Mouse (Mus musculus) liver, embryonic 11.5 days (tissue): ENCODE data around the gene Tbx4. TPM values are rescaled to one million over a fixed set of nuclear protein-coding genes. Genes with fewer than 3 reads are reported as not detected.

Source experiments
- ATAC-seq: fragments of 200-750 bp; cut with Nextera tagmentation; replicated peaks from 2 replicates; pipeline ENCODE4 v1.8.0; 2017; ENCODE audit warnings: moderate number of reproducible peaks, mild to moderate bottlenecking, moderate TSS enrichment, moderate library complexity; ENCODE audit not compliant: low FRiP score
- DNase-seq: peaks from one replicate; pipeline ENCODE4 v3.0.0-alpha.2; 2017; ENCODE audit warnings: low spot score
- H3K27ac ChIP-seq: fragments of 300-500 bp; sonication (generic); 2 replicates; pipeline ENCODE4 v1.5.1; 2014; ENCODE audit warnings: mild to moderate bottlenecking, low read depth, low read length, control low read depth
- H3K27me3 ChIP-seq: fragments of 300-500 bp; sonication (generic); replicated peaks from 2 replicates; pipeline ENCODE4 v1.6.1; 2014; ENCODE audit warnings: low read length, mixed read lengths; ENCODE audit not compliant: control insufficient read depth, insufficient read depth
- H3K36me3 ChIP-seq: fragments of 300-500 bp; sonication (generic); 2 replicates; pipeline ENCODE4 v1.6.1; 2014; ENCODE audit warnings: mild to moderate bottlenecking, low read length, moderate library complexity, mixed read lengths; ENCODE audit not compliant: control insufficient read depth, insufficient read depth
- H3K4me1 ChIP-seq: fragments of 300-500 bp; sonication (generic); replicated peaks from 2 replicates; pipeline ENCODE4 v1.6.1; 2014; ENCODE audit warnings: low read length, mixed read lengths; ENCODE audit not compliant: control insufficient read depth, insufficient read depth
- H3K4me2 ChIP-seq: fragments of 300-500 bp; sonication (generic); 2 replicates; pipeline ENCODE4 v1.6.1; 2014; ENCODE audit warnings: mild to moderate bottlenecking, control low read depth, moderate library complexity
- H3K4me3 ChIP-seq: fragments of 300-500 bp; sonication (generic); 2 replicates; pipeline ENCODE4 v1.5.1; 2014; ENCODE audit warnings: low read depth, low read length, control low read depth
- H3K9ac ChIP-seq: fragments of 300-500 bp; sonication (generic); 2 replicates; pipeline ENCODE4 v1.6.1; 2014; ENCODE audit warnings: low read depth, low read length, control low read depth
- H3K9me3 ChIP-seq: fragments of 300-500 bp; sonication (generic); 2 replicates; pipeline ENCODE4 v1.6.1; 2016; ENCODE audit warnings: low read length, inconsistent platforms, mixed read lengths; ENCODE audit not compliant: control insufficient read depth
- WGBS: fragments of 180-500 bp; shearing (Covaris S2); extraction: QIAGEN DNeasy Blood & Tissue Kit; methylation state at CpG from one replicate; pipeline ENCODE4 v1.1.7; 2014; 5-methylcytosine and 5-hydroxymethylcytosine counted together
- polyA plus RNA-seq: library from polyadenylated mRNA; unstranded; fragments of >200 nt; fragmentation: Nextera tagmentation; extraction: Ambion mirVana; gene quantifications from 2 replicates; pipeline ENCODE4 v1.2.1, GENCODE M21; 2014

Gene Tbx4
- polyA plus RNA-seq, 1 experiment from 2014 or later: 0.86 TPM

DNA sequence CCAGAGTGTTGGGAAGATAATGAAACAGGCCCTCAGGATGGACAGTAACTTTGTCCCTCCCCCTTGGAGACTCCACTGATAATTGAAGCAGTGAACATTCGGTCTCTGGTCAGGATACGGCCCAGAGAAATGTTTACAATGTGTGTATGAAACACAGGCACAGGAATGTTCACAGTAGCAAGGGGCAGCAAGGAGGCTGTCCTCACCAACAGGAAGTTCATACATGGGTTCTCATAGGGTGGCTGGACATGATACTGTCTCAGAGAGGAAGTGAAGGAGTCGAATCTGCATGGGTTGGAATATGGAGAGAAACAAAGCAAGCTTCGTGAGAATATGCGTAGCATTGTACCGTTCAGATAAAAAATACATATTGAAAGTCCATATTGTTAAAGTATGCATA is 74.1 kb downstream of the Tbx4 start:
- Histone ChIP-seq H3K4me2 (no peak overlapping the region), H3K36me3 (no peaks in the 10 kb centered on the region), H3K4me1 (no peaks in the 10 kb centered on the region; the same call in 1 of the 2 replicates), H3K9me3 (no peaks in the 10 kb centered on the region), H3K27ac (no peak overlapping the region), H3K4me3 (no peak overlapping the region), H3K27me3 (no peaks in the 10 kb centered on the region), H3K9ac (no peak overlapping the region)
- 45% methylated on average over 6 of the region's 6 CpGs for WGBS
- DNase-seq: no peak
- no peak for ATAC-seq

DNA sequence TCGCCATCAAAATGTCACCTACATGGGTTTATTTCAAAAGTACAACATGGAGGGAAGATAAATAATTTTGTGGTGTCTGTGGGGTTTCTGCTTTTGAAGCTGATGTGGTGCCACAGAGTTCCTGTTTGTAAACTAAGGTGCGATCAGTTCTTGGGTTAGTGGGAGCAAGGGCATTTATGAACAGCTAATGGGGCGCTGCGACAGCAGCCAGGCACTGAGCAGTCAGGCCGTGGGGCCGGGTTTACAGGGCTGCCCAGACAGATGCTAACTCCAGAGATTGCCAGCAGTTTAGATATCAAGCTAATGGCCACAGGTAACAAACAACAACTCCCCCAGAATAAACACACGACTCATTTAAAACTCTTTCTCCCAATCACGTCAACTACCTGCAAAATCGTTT is 75.3 kb downstream of the Tbx4 start:
- no peak overlapping the region for H3K9ac ChIP-seq
- H3K27ac ChIP-seq: no peak overlapping the region
- H3K36me3 ChIP-seq: no peaks in the 10 kb centered on the region
- WGBS: 73% methylated on average over 9 of the region's 9 CpGs
- ATAC-seq (no peak), DNase-seq (no peak)
- no peaks in the 10 kb centered on the region; the same call in 1 of the 2 replicates for H3K4me1 ChIP-seq
- no peak overlapping the region for H3K4me3 ChIP-seq
- H3K4me2 ChIP-seq: no peak overlapping the region
- H3K9me3 ChIP-seq: no peaks in the 10 kb centered on the region
- H3K27me3 ChIP-seq: no peaks in the 10 kb centered on the region

Other genes with a start within 250 kb of the Tbx4 start
- gene Tbx2, start 53.9 kb upstream of the Tbx4 start, polyA plus RNA-seq: 2.7 and 3.2 TPM in 2 replicates
- gene Gm11444, start 36.1 kb upstream of the Tbx4 start, polyA plus RNA-seq: not detected in 2 replicates